15 mouse cellular contexts compared by ENCODE assay signal in the genomic region with DNA sequence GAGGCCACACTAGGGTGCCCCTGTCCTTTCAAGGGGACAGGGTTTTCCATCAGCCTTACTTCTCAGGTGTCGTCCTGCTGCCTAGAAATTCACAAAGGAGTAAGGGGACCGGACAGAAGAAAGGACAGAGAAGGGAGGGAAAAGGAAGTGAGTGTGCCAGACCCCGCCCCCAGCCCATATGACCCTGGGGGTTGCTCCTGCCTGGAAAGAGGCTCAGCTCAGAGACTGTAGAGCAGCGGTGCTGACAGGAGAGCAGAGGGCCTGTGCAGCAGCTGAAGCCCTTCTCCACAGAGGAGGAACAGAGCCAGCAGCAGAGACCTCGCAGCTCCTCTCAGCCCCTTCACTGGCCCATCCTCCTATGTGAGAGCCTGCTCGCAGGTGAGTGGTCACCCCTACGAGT. TPM values are rescaled to one million over a fixed set of nuclear protein-coding genes. Genes with fewer than 3 reads are reported as not detected.
DNase-seq lines count a peak whose midpoint lies in the region; ATAC-seq and TF ChIP-seq lines count a peak whose summit lies in the region.
"Had no signal": no experiment of that assay in that cellular context is flagged by ENCODE, and none has a peak within 500 bp of the region (broad histone marks: within the 10 kb centered on the region; RNA-seq: fewer than 3 reads in every experiment).

No protein-coding gene starts in this region.

- TF ChIP-seq EP300 in ES-Bruce4 (IDR thresholded peaks at IDR 0.05; ENCODE audit: insufficient read depth, low read depth, low read length), result peak; percentile 75; the same call in 1 of the 2 replicates

- DNase-seq in NIH3T3 (ENCODE audit: low read depth) (peak; percentile 29), liver (peak; percentile 53)
- no peak for DNase-seq in ovary, adult 18-20 months (ENCODE audit: low spot score)
- DNase-seq in layer of hippocampus, adult 11-12 months (ENCODE audit: low spot score), result no peak
- DNase-seq in urinary bladder, postnatal 10 days (ENCODE audit: low spot score), result no peak
- DNase-seq: cerebellum, postnatal 36 days; gastrocnemius, postnatal 10 days; heart, postnatal 4 days; kidney, adult 9 months; layer of hippocampus, adult 9-11 months had no signal

- TF ChIP-seq POLR2A in ES-Bruce4 (IDR thresholded peaks at IDR 0.05; ENCODE audit: insufficient read depth, low read length), result peak; percentile 89

- H3K4me1 ChIP-seq in intestine, embryonic 16.5 days (ENCODE audit: control insufficient read depth, insufficient read depth, low read length), result 0 out of 2 replicates have a peak, but pooled peaks cover 2% of the 10 kb centered on the region
- 0 out of 2 replicates have a peak, but pooled peaks cover 6% of the 10 kb centered on the region for H3K4me1 ChIP-seq in intestine, embryonic 15.5 days (replicated peaks)
- H3K4me1 ChIP-seq in ES-Bruce4 (ENCODE audit: control insufficient read depth, insufficient read depth, low read length), result peaks cover 4% of the 10 kb centered on the region

- no peak overlapping the region for H3K4me2 ChIP-seq in intestine, embryonic 16.5 days (ENCODE audit: low read depth, low read length)
- H3K4me2 ChIP-seq in intestine, embryonic 15.5 days (replicated peaks), result no peak overlapping the region
- H3K4me2 ChIP-seq: limb, embryonic 13.5 days had no signal

- peak overlapping the region; percentile 11; the same call in 1 of the 2 replicates for H3K9ac ChIP-seq in intestine, embryonic 16.5 days (ENCODE audit: low read depth, low read length)
- H3K9ac ChIP-seq in intestine, embryonic 15.5 days, result no peak overlapping the region
- H3K9ac ChIP-seq in ES-Bruce4 (ENCODE audit: low read depth, poor library complexity, severe bottlenecking), result peak overlapping the region; percentile 26
- H3K9ac ChIP-seq: limb, embryonic 13.5 days had no signal

- TF ChIP-seq CTCF in ES-Bruce4 (IDR thresholded peaks at IDR 0.05; ENCODE audit: low read depth, low read length), result no peak

- no peaks in the 10 kb centered on the region for H3K36me3 ChIP-seq in intestine, embryonic 16.5 days (ENCODE audit: control insufficient read depth, insufficient read depth, low read length)
- H3K36me3 ChIP-seq in intestine, embryonic 15.5 days, result no peaks in the 10 kb centered on the region
- H3K36me3 ChIP-seq in ES-Bruce4 (ENCODE audit: control insufficient read depth, insufficient read depth, low read length, poor library complexity, severe bottlenecking), result no peaks in the 10 kb centered on the region
- H3K36me3 ChIP-seq: limb, embryonic 13.5 days had no signal

- WGBS in intestine, embryonic 16.5 days, result 30% methylated on average over 7 of the region's 7 CpGs
- WGBS in intestine, embryonic 15.5 days, result 34% methylated on average over 7 of the region's 7 CpGs

- H3K4me3 ChIP-seq in intestine, embryonic 16.5 days (ENCODE audit: low read length), result no peak overlapping the region
- no peak overlapping the region for H3K4me3 ChIP-seq in intestine, embryonic 15.5 days (replicated peaks)
- H3K4me3 ChIP-seq in ES-Bruce4 (ENCODE audit: low read depth, low read length), result peak overlapping the region; percentile 52
- H3K4me3 ChIP-seq: limb, embryonic 13.5 days had no signal

- no peaks in the 10 kb centered on the region for H3K9me3 ChIP-seq in intestine, embryonic 16.5 days (ENCODE audit: control insufficient read depth, low read length)
- H3K9me3 ChIP-seq in intestine, embryonic 15.5 days, result no peaks in the 10 kb centered on the region
- H3K9me3 ChIP-seq in ES-Bruce4 (replicated peaks; ENCODE audit: control insufficient read depth, insufficient read depth, low read length, poor library complexity, severe bottlenecking), result no peaks in the 10 kb centered on the region
- H3K9me3 ChIP-seq: limb, embryonic 13.5 days had no signal

- no peaks in the 10 kb centered on the region for H3K27me3 ChIP-seq in intestine, embryonic 16.5 days (replicated peaks; ENCODE audit: control insufficient read depth, insufficient read depth, low read length)
- no peaks in the 10 kb centered on the region for H3K27me3 ChIP-seq in intestine, embryonic 15.5 days (replicated peaks)
- H3K27me3 ChIP-seq in ES-Bruce4 (ENCODE audit: control insufficient read depth, insufficient read depth, low read length, poor library complexity, severe bottlenecking), result no peaks in the 10 kb centered on the region
- H3K27me3 ChIP-seq: limb, embryonic 13.5 days had no signal

- no peak for ATAC-seq in intestine, embryonic 16.5 days
- no peak for ATAC-seq in intestine, embryonic 15.5 days

- no peak overlapping the region for H3K27ac ChIP-seq in intestine, embryonic 16.5 days (ENCODE audit: low read length)
- no peak overlapping the region for H3K27ac ChIP-seq in intestine, embryonic 15.5 days
- H3K27ac ChIP-seq in ES-Bruce4 (ENCODE audit: insufficient read depth, low read length), result peak overlapping the region; percentile 90
- H3K27ac ChIP-seq: limb, embryonic 13.5 days had no signal

RNA-seq across cellular contexts. Expression of gene Gm9844, which starts 8.3 kb away (rescaled TPM):
- 8.6 and 9.7 TPM in 2 replicates for polyA plus RNA-seq in intestine, embryonic 16.5 days (2015; fragmentation: Nextera tagmentation; extraction: Ambion mirVana)
- 17.2 and 17.8 TPM in 2 replicates for polyA plus RNA-seq in intestine, embryonic 15.5 days (2015; fragmentation: Nextera tagmentation; extraction: Ambion mirVana)
- polyA plus RNA-seq in ES-Bruce4 (2011; ENCODE audit: insufficient read depth, insufficient read length, low read depth, missing spikeins), result 21.9 and 24.9 TPM in 2 replicates

RNA-seq across cellular contexts. Expression of gene Lypd4, which starts 16.0 kb away (rescaled TPM):
- polyA plus RNA-seq in intestine, embryonic 16.5 days (2015; fragmentation: Nextera tagmentation; extraction: Ambion mirVana), result not detected in 2 replicates
- polyA plus RNA-seq in intestine, embryonic 15.5 days (2015; fragmentation: Nextera tagmentation; extraction: Ambion mirVana), result not detected in 2 replicates
- not detected in 2 replicates for polyA plus RNA-seq in ES-Bruce4 (2011; ENCODE audit: insufficient read depth, insufficient read length, low read depth, missing spikeins)
- polyA plus RNA-seq: limb, embryonic 13.5 days; stomach, embryonic 16.5 days had no signal

RNA-seq across cellular contexts. Expression of gene Dmrtc2, which starts 16.2 kb away (rescaled TPM):
- polyA plus RNA-seq in intestine, embryonic 16.5 days (2015; fragmentation: Nextera tagmentation; extraction: Ambion mirVana), result not detected in 2 replicates
- not detected in 2 replicates for polyA plus RNA-seq in intestine, embryonic 15.5 days (2015; fragmentation: Nextera tagmentation; extraction: Ambion mirVana)
- 0.75 and 1.1 TPM in 2 replicates for polyA plus RNA-seq in ES-Bruce4 (2011; ENCODE audit: insufficient read depth, insufficient read length, low read depth, missing spikeins)
- polyA plus RNA-seq: limb, embryonic 13.5 days; stomach, embryonic 16.5 days had no signal

RNA-seq across cellular contexts. Expression of gene Rps19, which starts 30.5 kb away (rescaled TPM):
- 2,122 and 2,334 TPM in 2 replicates for polyA plus RNA-seq in intestine, embryonic 16.5 days (2015; fragmentation: Nextera tagmentation; extraction: Ambion mirVana)
- 2,486 and 2,546 TPM in 2 replicates for polyA plus RNA-seq in intestine, embryonic 15.5 days (2015; fragmentation: Nextera tagmentation; extraction: Ambion mirVana)
- polyA plus RNA-seq in ES-Bruce4 (2011; ENCODE audit: insufficient read depth, insufficient read length, low read depth, missing spikeins), result 2,100 and 2,446 TPM in 2 replicates

RNA-seq across cellular contexts. Expression of gene Cd79a, which starts 43.5 kb away (rescaled TPM):
- 0.39 and 0.46 TPM in 2 replicates for polyA plus RNA-seq in intestine, embryonic 16.5 days (2015; fragmentation: Nextera tagmentation; extraction: Ambion mirVana)
- 0.19 and 0.29 TPM in 2 replicates for polyA plus RNA-seq in intestine, embryonic 15.5 days (2015; fragmentation: Nextera tagmentation; extraction: Ambion mirVana)
- polyA plus RNA-seq in ES-Bruce4 (2011; ENCODE audit: insufficient read depth, insufficient read length, low read depth, missing spikeins), result 2.8 and 2.9 TPM in 2 replicates

Comparison
In these comparisons a context has a peak if more than half of its experiments do, and no peak if none do; other contexts are left out.
1. DNase-seq: peak in NIH3T3 (single experiment) and liver (single experiment); none in ovary, adult 18-20 months (single experiment), layer of hippocampus, adult 11-12 months (single experiment) and urinary bladder, postnatal 10 days (single experiment).